Mouse (Mus musculus): Measurements from ENCODE around the gene Prss8. TPM values are rescaled to one million over a fixed set of nuclear protein-coding genes. Genes with fewer than 3 reads are reported as not detected.
A peak's percentile ranks its signal among the peaks of the same experiment; 100 is the strongest.

The Prss8 gene
- polyA plus RNA-seq, 1 experiment from 2014 or later: 4.0 TPM

GRCm38 (mm10) chr7:127908656-127909055, 21.2 kb downstream of the Prss8 start:
- H3K27me3 ChIP-seq (ENCODE audit: control insufficient read depth, insufficient read depth, low read length): no peaks in the 10 kb centered on the region
- H3K9ac ChIP-seq (ENCODE audit: low read length): no peak overlapping the region
- ATAC-seq (ENCODE audit: insufficient number of reproducible peaks, low FRiP score, low TSS enrichment, low read depth) (no peak), DNase-seq (ENCODE audit: low spot score) (no peak)
- no peak overlapping the region for H3K4me2 ChIP-seq (ENCODE audit: low read depth, severe bottlenecking)
- H3K4me1 ChIP-seq (ENCODE audit: control insufficient read depth, insufficient read depth, low read length): 0 out of 2 replicates have a peak, but pooled peaks cover 3% of the 10 kb centered on the region
- peaks cover 20% of the 10 kb centered on the region for H3K36me3 ChIP-seq (ENCODE audit: control insufficient read depth, insufficient read depth, low read length)
- no peak overlapping the region for H3K27ac ChIP-seq (replicated peaks; ENCODE audit: low read depth, low read length)
- no peaks in the 10 kb centered on the region for H3K9me3 ChIP-seq (ENCODE audit: control insufficient read depth, low read length)
- 92% methylated on average over 4 of the region's 4 CpGs for WGBS
- H3K4me3 ChIP-seq (ENCODE audit: low read depth, low read length): no peak overlapping the region

DNA sequence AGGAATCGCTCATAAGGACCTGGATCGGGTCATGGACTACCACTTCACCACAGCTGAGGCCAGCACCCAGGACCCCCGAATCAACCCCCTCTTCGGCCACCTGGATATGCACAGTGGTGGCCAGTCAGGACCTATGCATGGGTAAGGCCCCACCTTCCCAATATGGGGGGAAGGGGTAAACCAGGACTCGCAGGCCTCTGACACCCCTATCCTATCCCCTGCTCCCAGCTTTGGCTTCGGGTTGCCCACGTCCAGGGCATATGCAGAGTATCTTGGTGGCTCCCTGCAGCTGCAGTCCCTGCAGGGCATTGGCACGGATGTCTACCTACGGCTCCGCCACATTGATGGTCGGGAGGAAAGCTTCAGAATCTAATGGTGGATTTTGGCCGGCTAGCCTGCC, 22.0 kb downstream of the Prss8 start:
- 98% methylated on average over 12 of the region's 12 CpGs for WGBS
- DNase-seq (ENCODE audit: low spot score) (no peak), ATAC-seq (ENCODE audit: insufficient number of reproducible peaks, low FRiP score, low TSS enrichment, low read depth) (no peak)
- no peaks in the 10 kb centered on the region for H3K27me3 ChIP-seq (ENCODE audit: control insufficient read depth, insufficient read depth, low read length)
- 0 out of 2 replicates have a peak, but pooled peaks cover 3% of the 10 kb centered on the region for H3K4me1 ChIP-seq (ENCODE audit: control insufficient read depth, insufficient read depth, low read length)
- no peaks in the 10 kb centered on the region for H3K9me3 ChIP-seq (ENCODE audit: control insufficient read depth, low read length)
- H3K4me3 ChIP-seq (ENCODE audit: low read depth, low read length): no peak overlapping the region
- no peak overlapping the region for H3K27ac ChIP-seq (replicated peaks; ENCODE audit: low read depth, low read length)
- H3K4me2 ChIP-seq (ENCODE audit: low read depth, severe bottlenecking): no peak overlapping the region
- no peak overlapping the region for H3K9ac ChIP-seq (ENCODE audit: low read length)
- peaks cover 20% of the 10 kb centered on the region for H3K36me3 ChIP-seq (ENCODE audit: control insufficient read depth, insufficient read depth, low read length)

GRCm38 (mm10) chr7:127903971-127904796, 25.7 kb downstream of the Prss8 start, which contains the start of gene Bckdk:
Bckdk (plus strand) TSS chr7:127904082.
- Histone ChIP-seq H3K27me3 (ENCODE audit: control insufficient read depth, insufficient read depth, low read length) (no peaks in the 10 kb centered on the region), H3K4me3 (ENCODE audit: low read depth, low read length) (peak within 1 kb of the TSS; percentile 61), H3K36me3 (ENCODE audit: control insufficient read depth, insufficient read depth, low read length) (peaks cover 20% of the 10 kb centered on the region), H3K4me2 (ENCODE audit: low read depth, severe bottlenecking) (peak within 1 kb of the TSS; percentile 84), H3K9ac (ENCODE audit: low read length) (peak within 1 kb of the TSS; percentile 91), H3K4me1 (ENCODE audit: control insufficient read depth, insufficient read depth, low read length) (no peaks in the 10 kb centered on the region), H3K27ac (replicated peaks; ENCODE audit: low read depth, low read length) (peak within 1 kb of the TSS; percentile 72), H3K9me3 (ENCODE audit: control insufficient read depth, low read length) (no peaks in the 10 kb centered on the region)
- 7% methylated on average over 38 of the region's 38 CpGs for WGBS
- ATAC-seq (ENCODE audit: insufficient number of reproducible peaks, low FRiP score, low TSS enrichment, low read depth) (peak; percentile 83), DNase-seq (ENCODE audit: low spot score) (peak; percentile 89)

- no peak overlapping the region for H3K9ac ChIP-seq (ENCODE audit: low read length)
- H3K9me3 ChIP-seq (ENCODE audit: control insufficient read depth, low read length): no peaks in the 10 kb centered on the region
- WGBS: 83% methylated on average over 2 of the region's 2 CpGs
- no peak overlapping the region for H3K4me2 ChIP-seq (ENCODE audit: low read depth, severe bottlenecking)
- no peak overlapping the region for H3K4me3 ChIP-seq (ENCODE audit: low read depth, low read length)
- no peaks in the 10 kb centered on the region for H3K27me3 ChIP-seq (ENCODE audit: control insufficient read depth, insufficient read depth, low read length)
- no peak for ATAC-seq (ENCODE audit: insufficient number of reproducible peaks, low FRiP score, low TSS enrichment, low read depth)
- DNase-seq (ENCODE audit: low spot score): no peak
- H3K27ac ChIP-seq (replicated peaks; ENCODE audit: low read depth, low read length): no peak overlapping the region
- H3K4me1 ChIP-seq (ENCODE audit: control insufficient read depth, insufficient read depth, low read length): no peaks in the 10 kb centered on the region
- peaks cover 5% of the 10 kb centered on the region; the same call in 1 of the 2 replicates for H3K36me3 ChIP-seq (ENCODE audit: control insufficient read depth, insufficient read depth, low read length)
These were observed 28.1 kb downstream of the Prss8 start for GRCm38 (mm10) chr7:127901772-127902171.

GRCm38 (mm10) chr7:127899997-127900396, 29.9 kb downstream of the Prss8 start:
- Histone ChIP-seq H3K4me2 (ENCODE audit: low read depth, severe bottlenecking) (no peak overlapping the region), H3K27me3 (ENCODE audit: control insufficient read depth, insufficient read depth, low read length) (no peaks in the 10 kb centered on the region), H3K4me1 (ENCODE audit: control insufficient read depth, insufficient read depth, low read length) (no peaks in the 10 kb centered on the region), H3K4me3 (ENCODE audit: low read depth, low read length) (no peak overlapping the region), H3K36me3 (ENCODE audit: control insufficient read depth, insufficient read depth, low read length) (no peaks in the 10 kb centered on the region; the same call in 1 of the 2 replicates), H3K9ac (ENCODE audit: low read length) (no peak overlapping the region), H3K9me3 (ENCODE audit: control insufficient read depth, low read length) (no peaks in the 10 kb centered on the region), H3K27ac (replicated peaks; ENCODE audit: low read depth, low read length) (no peak overlapping the region)
- ATAC-seq (ENCODE audit: insufficient number of reproducible peaks, low FRiP score, low TSS enrichment, low read depth) (no peak), DNase-seq (ENCODE audit: low spot score) (no peak)
- 52% methylated on average over 7 of the region's 7 CpGs for WGBS

DNA sequence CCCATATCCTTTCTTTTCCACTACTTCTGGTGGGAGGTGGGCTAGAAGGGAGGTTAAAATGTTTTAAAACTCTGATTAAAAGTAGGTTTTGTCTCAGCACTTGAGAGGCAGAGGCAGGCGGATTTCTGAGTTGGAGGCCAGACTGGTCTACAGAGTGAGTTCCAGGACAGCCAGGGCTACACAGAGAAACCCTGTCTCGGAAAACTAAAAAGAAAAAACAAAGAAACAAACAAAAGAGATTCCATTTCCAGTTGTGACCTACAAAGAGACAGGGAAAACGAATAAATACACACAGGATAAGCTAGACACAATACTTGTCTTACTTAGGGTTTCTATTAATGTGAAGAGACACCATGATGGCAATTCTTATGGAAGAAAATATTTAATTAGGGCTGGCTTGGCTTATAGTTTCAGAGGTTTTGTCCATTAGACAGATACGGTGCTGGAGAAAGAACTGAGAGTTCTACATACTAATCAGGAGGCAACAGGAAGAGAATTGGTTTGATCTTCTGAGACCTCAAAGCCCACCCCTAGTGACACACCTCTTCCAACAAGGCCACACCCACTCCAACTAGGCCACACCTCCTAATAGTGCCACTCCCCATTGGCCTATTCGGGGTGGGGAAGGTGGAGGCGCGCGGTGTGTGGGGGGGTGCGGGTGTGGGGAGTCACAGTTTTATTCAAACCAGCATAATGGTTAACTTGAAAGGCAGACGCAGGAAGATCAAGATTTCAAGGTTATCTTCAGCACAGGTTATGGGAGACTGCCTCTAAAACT, 31.5 kb downstream of the Prss8 start:
- no peak for ATAC-seq (ENCODE audit: insufficient number of reproducible peaks, low FRiP score, low TSS enrichment, low read depth)
- H3K4me2 ChIP-seq (ENCODE audit: low read depth, severe bottlenecking): no peak overlapping the region
- H3K27me3 ChIP-seq (ENCODE audit: control insufficient read depth, insufficient read depth, low read length): no peaks in the 10 kb centered on the region
- 36% methylated on average over 10 of the region's 10 CpGs for WGBS
- H3K9ac ChIP-seq (ENCODE audit: low read length): no peak overlapping the region
- H3K27ac ChIP-seq (replicated peaks; ENCODE audit: low read depth, low read length): no peak overlapping the region
- H3K4me3 ChIP-seq (ENCODE audit: low read depth, low read length): no peak overlapping the region
- DNase-seq (ENCODE audit: low spot score): no peak
- H3K4me1 ChIP-seq (ENCODE audit: control insufficient read depth, insufficient read depth, low read length): 0 out of 2 replicates have a peak, but pooled peaks cover 5% of the 10 kb centered on the region
- H3K9me3 ChIP-seq (ENCODE audit: control insufficient read depth, low read length): no peaks in the 10 kb centered on the region
- H3K36me3 ChIP-seq (ENCODE audit: control insufficient read depth, insufficient read depth, low read length): no peaks in the 10 kb centered on the region; the same call in 1 of the 2 replicates

DNA sequence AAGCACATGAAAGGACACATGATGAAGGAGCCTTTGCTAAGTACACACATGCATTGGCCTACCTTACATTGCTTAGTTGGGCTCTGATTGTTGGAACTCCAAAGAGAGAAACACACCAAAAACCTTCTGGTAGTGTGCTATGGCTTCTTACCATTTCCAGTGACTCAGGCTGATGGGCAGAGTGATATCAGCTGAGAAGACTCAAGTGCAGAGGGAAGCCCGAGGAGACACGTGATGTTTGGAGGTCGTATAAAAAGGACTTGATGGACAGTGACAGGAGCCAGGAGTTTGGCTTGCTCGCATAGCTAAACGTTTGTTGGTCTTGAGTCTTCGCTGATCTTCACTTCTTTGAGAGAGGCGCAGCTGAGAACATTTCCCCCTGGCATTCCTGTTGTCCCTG, 32.4 kb downstream of the Prss8 start:
- Histone ChIP-seq H3K4me2 (ENCODE audit: low read depth, severe bottlenecking) (no peak overlapping the region), H3K27me3 (ENCODE audit: control insufficient read depth, insufficient read depth, low read length) (no peaks in the 10 kb centered on the region), H3K27ac (replicated peaks; ENCODE audit: low read depth, low read length) (no peak overlapping the region), H3K9ac (ENCODE audit: low read length) (no peak overlapping the region), H3K4me3 (ENCODE audit: low read depth, low read length) (no peak overlapping the region), H3K4me1 (ENCODE audit: control insufficient read depth, insufficient read depth, low read length) (0 out of 2 replicates have a peak, but pooled peaks cover 5% of the 10 kb centered on the region), H3K9me3 (ENCODE audit: control insufficient read depth, low read length) (no peaks in the 10 kb centered on the region), H3K36me3 (ENCODE audit: control insufficient read depth, insufficient read depth, low read length) (no peaks in the 10 kb centered on the region; the same call in 1 of the 2 replicates)
- ATAC-seq (ENCODE audit: insufficient number of reproducible peaks, low FRiP score, low TSS enrichment, low read depth): no peak
- WGBS: 91% methylated on average over 7 of the region's 7 CpGs
- DNase-seq (ENCODE audit: low spot score): no peak

GRCm38 (mm10) chr7:127896384-127896783, 33.5 kb downstream of the Prss8 start:
- peak; percentile 66 for DNase-seq (ENCODE audit: low spot score)
- Histone ChIP-seq H3K4me2 (ENCODE audit: low read depth, severe bottlenecking) (no peak overlapping the region), H3K9me3 (ENCODE audit: control insufficient read depth, low read length) (no peaks in the 10 kb centered on the region), H3K4me3 (ENCODE audit: low read depth, low read length) (no peak overlapping the region), H3K9ac (ENCODE audit: low read length) (no peak overlapping the region), H3K36me3 (ENCODE audit: control insufficient read depth, insufficient read depth, low read length) (no peaks in the 10 kb centered on the region; the same call in 1 of the 2 replicates), H3K27me3 (ENCODE audit: control insufficient read depth, insufficient read depth, low read length) (no peaks in the 10 kb centered on the region), H3K27ac (replicated peaks; ENCODE audit: low read depth, low read length) (no peak overlapping the region), H3K4me1 (ENCODE audit: control insufficient read depth, insufficient read depth, low read length) (0 out of 2 replicates have a peak, but pooled peaks cover 5% of the 10 kb centered on the region)
- no peak for ATAC-seq (ENCODE audit: insufficient number of reproducible peaks, low FRiP score, low TSS enrichment, low read depth)
- WGBS: 57% methylated on average over 13 of the region's 13 CpGs
